Mouse (Mus musculus): Measurements from ENCODE around the gene Klf3. TPM values are rescaled to one million over a fixed set of nuclear protein-coding genes. Genes with fewer than 3 reads are reported as not detected.

Gene Klf3
- 66.9 and 69.7 TPM in 2 replicates for polyA plus RNA-seq (2016; fragmentation: Nextera tagmentation; extraction: Ambion mirVana)

DNA sequence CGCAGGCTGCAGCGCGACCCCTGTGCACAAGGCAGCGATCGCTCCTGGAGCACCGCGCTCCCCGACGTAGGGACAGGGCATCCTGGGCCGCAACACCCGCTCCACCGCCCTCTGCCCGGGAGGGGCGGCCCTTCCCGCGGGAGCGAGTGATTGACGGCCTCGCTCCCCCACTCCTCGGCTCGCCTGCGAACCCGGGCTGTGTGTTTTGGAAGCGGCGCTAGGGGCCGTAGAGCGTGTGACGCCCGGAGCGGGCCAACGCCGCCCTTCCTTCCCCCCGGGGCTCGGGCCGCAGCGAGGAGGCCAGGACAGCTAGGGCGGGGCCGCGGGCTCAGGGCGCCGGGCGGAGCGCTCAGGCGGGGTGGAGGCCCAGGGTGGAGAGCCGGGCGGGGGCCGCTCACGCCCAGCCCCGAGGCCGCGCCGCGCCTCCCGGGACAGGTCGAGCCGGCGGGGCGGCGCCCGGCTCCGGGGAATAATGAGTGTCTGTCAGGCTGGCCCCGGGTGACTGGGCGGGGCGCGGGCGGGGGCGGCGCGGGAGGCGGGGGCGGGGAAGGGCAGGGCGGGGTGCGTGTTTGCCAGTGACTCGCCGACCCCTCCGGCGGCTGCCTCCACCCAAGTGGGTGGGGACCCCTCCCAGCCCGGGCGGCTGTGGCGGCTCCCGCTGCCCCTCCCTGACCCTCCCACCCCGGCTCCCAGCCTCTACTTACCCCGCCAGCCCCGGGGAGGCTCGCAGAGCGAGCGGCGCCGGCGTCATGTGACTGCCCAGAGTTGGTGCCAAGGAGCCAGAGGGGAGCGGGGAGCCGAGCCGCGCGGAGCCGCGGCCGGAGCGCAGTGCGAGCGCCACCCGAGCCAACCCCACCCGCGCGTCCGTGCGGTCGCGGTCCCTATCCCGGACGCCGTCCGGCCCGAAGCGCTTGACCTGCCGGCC, at the start of gene Klf3:
TSS of gene Klf3 (plus strand) at position 594 of the 925 bp plus-strand sequence.
- H3K27me3 ChIP-seq (replicated peaks): no peaks in the 10 kb centered on the region
- peak within 1 kb of the TSS; percentile 79 for H3K4me2 ChIP-seq
- no peaks in the 10 kb centered on the region for H3K36me3 ChIP-seq
- WGBS: under 1% methylated on average over 108 of the region's 116 CpGs
- peaks cover 21% of the 10 kb centered on the region for H3K4me1 ChIP-seq (replicated peaks)
- H3K27ac ChIP-seq (ENCODE audit: poor library complexity, severe bottlenecking): peak within 1 kb of the TSS; percentile 96
- ATAC-seq (ENCODE audit: insufficient number of reproducible peaks, low FRiP score): peak; percentile 95
- peak within 1 kb of the TSS; percentile 94 for H3K9ac ChIP-seq
- peak within 1 kb of the TSS; percentile 75 for H3K4me3 ChIP-seq
- no peaks in the 10 kb centered on the region; the same call in 1 of the 2 replicates for H3K9me3 ChIP-seq (replicated peaks)

DNA sequence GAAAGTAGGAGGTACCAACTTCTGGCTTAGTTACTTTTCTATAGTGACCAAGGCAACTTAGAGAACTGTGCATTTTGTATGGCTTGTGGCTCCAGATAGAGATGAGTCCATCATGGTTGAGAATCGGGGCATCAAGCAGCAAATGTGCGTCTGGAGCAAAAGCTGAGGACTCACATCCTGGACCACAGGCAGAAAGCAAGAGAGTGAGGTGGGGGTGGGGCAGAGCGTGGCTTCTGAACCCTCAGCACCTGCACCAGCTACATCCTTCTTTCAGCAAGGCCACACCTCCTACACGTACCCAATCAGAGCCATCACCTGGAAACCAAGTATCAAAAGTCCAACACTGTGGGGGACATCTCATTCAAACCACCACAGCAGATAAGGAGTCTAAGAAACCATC, 40.9 kb upstream of the Klf3 start:
- Histone ChIP-seq H3K9ac (no peak overlapping the region), H3K9me3 (replicated peaks) (peaks cover 14% of the 10 kb centered on the region; the same call in 1 of the 2 replicates), H3K27me3 (replicated peaks) (no peaks in the 10 kb centered on the region), H3K4me2 (no peak overlapping the region), H3K36me3 (no peaks in the 10 kb centered on the region), H3K4me3 (no peak overlapping the region), H3K27ac (ENCODE audit: poor library complexity, severe bottlenecking) (no peak overlapping the region), H3K4me1 (replicated peaks) (no peaks in the 10 kb centered on the region)
- ATAC-seq (ENCODE audit: insufficient number of reproducible peaks, low FRiP score): no peak
- WGBS: 75% methylated on average over 4 of the region's 4 CpGs

DNA sequence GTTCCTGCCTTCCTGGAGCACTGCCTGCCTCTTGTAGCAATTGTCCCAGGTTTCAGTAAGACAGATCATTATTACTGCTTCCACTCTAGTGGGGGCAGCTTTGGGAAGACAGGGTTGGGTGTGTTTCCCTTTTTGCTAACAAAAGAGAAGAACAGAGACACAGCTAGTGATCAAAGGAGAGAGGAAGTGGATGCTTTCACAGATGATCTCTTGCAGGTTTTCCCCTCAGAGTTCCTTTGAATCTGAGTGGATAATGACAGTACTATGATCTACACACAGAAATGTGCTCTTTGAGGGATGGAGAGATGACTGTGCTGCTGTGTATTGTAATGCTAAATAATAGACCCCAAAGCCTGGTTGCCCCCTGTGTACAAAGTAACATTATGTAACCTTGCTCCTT, 38.7 kb upstream of the Klf3 start:
- ATAC-seq (ENCODE audit: insufficient number of reproducible peaks, low FRiP score): no peak
- no peaks in the 10 kb centered on the region for H3K27me3 ChIP-seq (replicated peaks)
- H3K36me3 ChIP-seq: no peaks in the 10 kb centered on the region
- peaks cover 23% of the 10 kb centered on the region for H3K9me3 ChIP-seq (replicated peaks)
- H3K4me3 ChIP-seq: no peak overlapping the region
- no peak overlapping the region for H3K4me2 ChIP-seq
- H3K4me1 ChIP-seq (replicated peaks): no peaks in the 10 kb centered on the region
- no peak overlapping the region for H3K27ac ChIP-seq (ENCODE audit: poor library complexity, severe bottlenecking)
- no peak overlapping the region for H3K9ac ChIP-seq

DNA sequence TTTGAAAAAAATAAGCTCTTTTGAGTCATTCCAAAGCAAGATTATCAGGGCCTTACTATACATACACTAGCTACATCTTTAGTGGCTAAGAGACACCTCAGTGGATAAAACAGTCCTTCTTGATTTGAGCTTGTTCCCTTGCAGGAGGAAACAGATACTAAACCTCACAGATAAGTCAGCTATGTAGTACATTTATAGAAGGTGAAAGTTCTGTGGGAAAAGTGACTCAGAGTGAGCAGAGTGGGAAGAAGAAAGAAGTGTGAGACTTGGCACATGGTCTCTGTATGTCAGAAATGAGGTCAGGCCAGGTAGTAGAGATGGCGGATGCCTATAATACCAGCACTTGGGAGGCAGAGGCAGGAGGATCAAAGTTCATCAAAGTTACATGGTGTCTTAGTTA, 37.4 kb upstream of the Klf3 start:
- Histone ChIP-seq H3K4me1 (replicated peaks) (no peaks in the 10 kb centered on the region), H3K9me3 (replicated peaks) (peaks cover 18% of the 10 kb centered on the region), H3K4me2 (no peak overlapping the region), H3K4me3 (no peak overlapping the region), H3K9ac (no peak overlapping the region), H3K27ac (ENCODE audit: poor library complexity, severe bottlenecking) (no peak overlapping the region), H3K27me3 (replicated peaks) (no peaks in the 10 kb centered on the region), H3K36me3 (no peaks in the 10 kb centered on the region)
- no peak for ATAC-seq (ENCODE audit: insufficient number of reproducible peaks, low FRiP score)
- 82% methylated on average over 1 of the region's 1 CpGs for WGBS

DNA sequence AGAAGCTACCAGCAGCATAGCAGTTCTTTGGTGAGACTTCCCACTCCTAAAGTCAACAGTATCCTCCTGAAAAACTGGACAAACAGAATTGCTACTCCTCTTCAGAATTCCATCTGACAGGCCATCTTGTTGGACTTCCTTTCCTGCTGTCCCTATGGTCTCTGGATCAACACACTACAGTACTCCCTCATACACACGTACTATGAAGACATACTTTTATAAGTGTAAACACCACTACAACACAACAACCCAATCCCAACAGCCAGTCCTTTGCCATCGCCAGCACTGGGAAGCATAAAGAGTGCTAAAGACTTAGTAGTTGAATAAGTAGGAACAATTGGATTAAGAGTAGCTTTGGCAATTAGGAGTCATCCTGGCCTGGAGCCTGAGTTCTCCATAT, 36.6 kb upstream of the Klf3 start:
- Histone ChIP-seq H3K9me3 (replicated peaks) (peaks cover 18% of the 10 kb centered on the region), H3K4me2 (no peak overlapping the region), H3K27ac (ENCODE audit: poor library complexity, severe bottlenecking) (no peak overlapping the region), H3K36me3 (no peaks in the 10 kb centered on the region), H3K9ac (no peak overlapping the region), H3K27me3 (replicated peaks) (no peaks in the 10 kb centered on the region), H3K4me1 (replicated peaks) (no peaks in the 10 kb centered on the region), H3K4me3 (no peak overlapping the region)
- WGBS: 83% methylated on average over 2 of the region's 2 CpGs
- no peak for ATAC-seq (ENCODE audit: insufficient number of reproducible peaks, low FRiP score)

DNA sequence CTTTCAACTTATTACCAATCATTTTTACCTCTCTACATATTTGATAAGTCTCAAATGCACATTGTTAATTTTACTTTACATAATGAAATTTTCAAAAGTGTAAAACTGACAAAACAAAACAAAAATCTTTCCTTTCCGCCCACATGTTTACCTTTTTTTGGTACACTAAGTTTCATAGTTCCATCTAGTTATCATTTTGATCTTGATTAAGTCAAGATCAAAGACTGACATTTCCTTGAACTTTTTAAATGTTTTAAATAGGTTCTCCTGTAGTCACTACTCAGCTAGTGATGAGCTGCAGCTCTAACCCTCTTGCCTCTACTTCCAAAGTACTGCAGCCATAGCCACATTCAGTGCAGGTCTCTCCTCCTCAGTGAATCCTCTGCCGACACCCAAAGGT, 31.6 kb upstream of the Klf3 start:
- no peak overlapping the region for H3K4me2 ChIP-seq
- H3K9me3 ChIP-seq (replicated peaks): peaks cover 11% of the 10 kb centered on the region
- no peak overlapping the region for H3K27ac ChIP-seq (ENCODE audit: poor library complexity, severe bottlenecking)
- no peak for ATAC-seq (ENCODE audit: insufficient number of reproducible peaks, low FRiP score)
- no peaks in the 10 kb centered on the region for H3K27me3 ChIP-seq (replicated peaks)
- WGBS: 83% methylated on average over 2 of the region's 2 CpGs
- no peaks in the 10 kb centered on the region for H3K4me1 ChIP-seq (replicated peaks)
- H3K36me3 ChIP-seq: no peaks in the 10 kb centered on the region
- H3K9ac ChIP-seq: no peak overlapping the region
- no peak overlapping the region for H3K4me3 ChIP-seq

DNA sequence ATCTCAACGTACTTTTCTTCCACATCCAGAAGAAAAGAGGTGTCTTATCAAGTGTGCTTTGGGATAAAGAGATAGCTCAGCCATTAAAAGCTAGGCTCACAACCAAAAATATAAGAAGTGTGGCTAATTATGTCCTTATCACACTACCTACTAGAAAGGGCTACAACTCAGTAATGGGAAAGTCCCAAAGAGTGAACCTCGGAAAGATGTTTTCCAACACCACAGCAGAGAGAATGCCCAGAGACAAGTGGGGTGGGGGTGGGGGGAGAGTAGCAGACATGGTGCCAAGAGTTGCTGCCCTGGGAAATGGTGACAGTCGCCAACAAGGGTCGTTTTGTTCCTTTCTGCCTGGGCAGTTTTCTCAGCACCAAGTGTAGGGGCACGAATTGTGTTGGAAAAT, 25.0 kb upstream of the Klf3 start:
- Histone ChIP-seq H3K27ac (ENCODE audit: poor library complexity, severe bottlenecking) (no peak overlapping the region), H3K27me3 (replicated peaks) (no peaks in the 10 kb centered on the region), H3K9me3 (replicated peaks) (no peaks in the 10 kb centered on the region), H3K9ac (no peak overlapping the region), H3K4me3 (no peak overlapping the region), H3K4me1 (replicated peaks) (no peaks in the 10 kb centered on the region), H3K36me3 (no peaks in the 10 kb centered on the region), H3K4me2 (no peak overlapping the region)
- 63% methylated on average over 5 of the region's 5 CpGs for WGBS
- no peak for ATAC-seq (ENCODE audit: insufficient number of reproducible peaks, low FRiP score)

DNA sequence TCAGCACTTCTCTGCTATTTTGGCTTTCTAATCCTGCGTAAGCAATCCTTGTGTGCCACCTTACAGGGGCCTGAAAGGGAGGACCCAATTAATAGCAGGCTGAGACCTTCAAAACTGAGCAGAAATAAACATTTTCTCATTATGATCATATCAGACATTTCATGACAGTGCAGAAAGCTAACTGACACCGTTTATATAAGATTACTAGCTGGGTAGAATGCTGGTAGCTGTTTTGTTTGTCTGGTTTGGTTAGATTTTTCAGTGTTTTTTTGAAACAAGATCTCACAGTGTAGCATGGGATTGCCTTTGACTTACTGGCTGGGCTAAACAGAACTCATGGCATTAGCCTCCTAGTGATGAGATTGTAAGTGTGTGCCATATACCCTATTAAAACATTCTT, 23.9 kb upstream of the Klf3 start:
- no peaks in the 10 kb centered on the region for H3K36me3 ChIP-seq
- no peak overlapping the region for H3K4me3 ChIP-seq
- H3K4me2 ChIP-seq: no peak overlapping the region
- H3K27me3 ChIP-seq (replicated peaks): no peaks in the 10 kb centered on the region
- H3K27ac ChIP-seq (ENCODE audit: poor library complexity, severe bottlenecking): no peak overlapping the region
- no peak for ATAC-seq (ENCODE audit: insufficient number of reproducible peaks, low FRiP score)
- no peaks in the 10 kb centered on the region for H3K4me1 ChIP-seq (replicated peaks)
- no peaks in the 10 kb centered on the region for H3K9me3 ChIP-seq (replicated peaks)
- H3K9ac ChIP-seq: no peak overlapping the region
- WGBS: 74% methylated on average over 2 of the region's 2 CpGs

DNA sequence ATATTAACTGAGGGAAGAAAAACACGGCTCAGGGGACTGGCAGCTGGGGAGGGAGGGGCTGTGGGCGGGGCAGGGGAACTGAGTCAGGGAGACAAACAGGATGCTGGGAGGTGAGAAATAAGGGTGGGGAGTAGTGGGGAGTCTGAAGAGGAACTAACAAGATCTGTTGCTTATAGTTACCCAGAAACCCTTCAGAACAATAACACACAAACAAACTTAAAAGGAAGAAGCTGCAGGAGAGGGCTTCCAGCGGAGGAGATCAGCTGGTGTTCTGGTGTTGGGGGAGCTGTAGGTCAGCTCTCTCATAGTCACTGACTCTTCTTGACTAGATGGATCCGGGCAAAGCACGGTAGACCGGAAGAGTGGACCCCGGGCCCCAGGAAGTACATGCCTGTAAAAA, 22.4 kb upstream of the Klf3 start:
- Histone ChIP-seq H3K4me1 (replicated peaks) (no peaks in the 10 kb centered on the region), H3K9ac (no peak overlapping the region), H3K36me3 (no peaks in the 10 kb centered on the region), H3K27me3 (replicated peaks) (no peaks in the 10 kb centered on the region), H3K4me3 (no peak overlapping the region), H3K4me2 (no peak overlapping the region), H3K27ac (ENCODE audit: poor library complexity, severe bottlenecking) (no peak overlapping the region), H3K9me3 (replicated peaks) (0 out of 2 replicates have a peak, but pooled peaks cover 5% of the 10 kb centered on the region)
- no peak for ATAC-seq (ENCODE audit: insufficient number of reproducible peaks, low FRiP score)
- WGBS: 64% methylated on average over 7 of the region's 7 CpGs

DNA sequence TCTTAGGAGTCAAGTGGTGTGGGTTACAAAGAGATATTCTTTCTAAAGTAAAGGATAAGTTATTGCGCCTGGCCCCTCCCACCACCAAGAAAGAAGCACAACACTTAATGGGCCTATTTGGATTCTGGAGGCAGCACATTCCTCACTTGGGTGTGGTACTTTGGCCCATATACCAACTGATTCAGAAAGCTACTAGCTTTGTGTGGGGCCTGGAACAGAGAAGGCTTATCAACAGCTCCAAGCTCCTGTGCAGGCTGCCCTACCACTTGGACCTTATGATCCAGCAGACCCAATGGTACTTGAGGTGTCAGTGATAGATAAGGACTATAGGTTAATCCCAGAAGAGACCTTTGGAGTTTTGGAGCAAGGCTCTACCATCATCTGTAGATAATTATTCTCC, 15.0 kb upstream of the Klf3 start:
- Histone ChIP-seq H3K4me2 (no peak overlapping the region), H3K9ac (no peak overlapping the region), H3K27me3 (replicated peaks) (no peaks in the 10 kb centered on the region), H3K36me3 (no peaks in the 10 kb centered on the region), H3K4me1 (replicated peaks) (no peaks in the 10 kb centered on the region), H3K9me3 (replicated peaks) (0 out of 2 replicates have a peak, but pooled peaks cover 5% of the 10 kb centered on the region), H3K4me3 (no peak overlapping the region), H3K27ac (ENCODE audit: poor library complexity, severe bottlenecking) (no peak overlapping the region)
- ATAC-seq (ENCODE audit: insufficient number of reproducible peaks, low FRiP score): no peak
- 94% methylated on average over 1 of the region's 1 CpGs for WGBS

DNA sequence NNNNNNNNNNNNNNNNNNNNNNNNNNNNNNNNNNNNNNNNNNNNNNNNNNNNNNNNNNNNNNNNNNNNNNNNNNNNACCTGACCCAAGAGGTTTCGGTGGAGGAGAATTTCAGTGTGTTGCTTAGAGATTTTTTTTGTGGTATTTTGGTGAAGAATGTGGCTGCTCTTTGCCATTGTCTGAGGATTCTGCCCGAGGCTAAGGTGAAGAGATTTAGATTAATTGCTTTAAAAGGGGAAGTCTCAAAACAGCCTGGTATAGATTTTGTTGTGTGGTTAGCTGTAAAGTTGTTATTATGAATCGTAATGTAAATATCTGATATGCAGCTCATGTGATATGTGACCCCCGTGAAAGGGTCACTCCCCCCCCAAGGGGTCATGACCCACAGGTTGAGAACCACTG, 5.0 kb upstream of the Klf3 start:
- 84% methylated on average over 4 of the region's 4 CpGs for WGBS

More for the DNA sequence above, 5.0 kb upstream of the Klf3 start:
- H3K27ac ChIP-seq (ENCODE audit: poor library complexity, severe bottlenecking): no peak overlapping the region
- no peak overlapping the region for H3K4me2 ChIP-seq
- no peak overlapping the region for H3K9ac ChIP-seq
- no peaks in the 10 kb centered on the region for H3K36me3 ChIP-seq
- no peak for ATAC-seq (ENCODE audit: insufficient number of reproducible peaks, low FRiP score)
- H3K27me3 ChIP-seq (replicated peaks): no peaks in the 10 kb centered on the region
- H3K4me3 ChIP-seq: no peak overlapping the region
- H3K9me3 ChIP-seq (replicated peaks): peaks cover 5% of the 10 kb centered on the region
- no peaks in the 10 kb centered on the region for H3K4me1 ChIP-seq (replicated peaks)
